Mouse (Mus musculus): ENCODE data around the gene Hnrnpab.

GRCm38 (mm10) chr11:51629651-51630314, 23.1 kb upstream of the Hnrnpab start:
- TF ChIP-seq CTCF (IDR thresholded peaks at IDR 0.05; ENCODE audit: control insufficient read depth, insufficient read depth, insufficient read length) (no peak), USF1 (IDR thresholded peaks at IDR 0.05; ENCODE audit: low read depth) (no peak), CEBPB (IDR thresholded peaks at IDR 0.05; ENCODE audit: low read depth) (no peak), MAX (IDR thresholded peaks at IDR 0.05) (no peak), MYOG (IDR thresholded peaks at IDR 0.05; ENCODE audit: control insufficient read depth, extremely low read depth, insufficient read length) (no peak), FOSL1 (IDR thresholded peaks at IDR 0.05; ENCODE audit: insufficient read depth, low read length, poor library complexity, severe bottlenecking) (no peak), MYOD1 (IDR thresholded peaks at IDR 0.05; ENCODE audit: control insufficient read depth, insufficient read length, low read depth) (no peak)

Data from C2C12 (cell line).